Mouse (Mus musculus) heart, embryonic 14.5 days (tissue): ENCODE results near the gene Mov10l1. TPM values are rescaled to one million over a fixed set of nuclear protein-coding genes. Genes with fewer than 3 reads are reported as not detected.

Experiments used
- ATAC-seq: fragments of 200-750 bp; cut with Nextera tagmentation; 2 replicates; pipeline ENCODE4 v1.8.0; 2017; ENCODE audit warnings: low read depth, moderate TSS enrichment; ENCODE audit not compliant: insufficient number of reproducible peaks, insufficient read depth, low FRiP score
- H3K27ac ChIP-seq, 2 experiments: fragments of 200-500 bp in 1 of 2; fragments of 300-500 bp in 1 of 2; sonication (generic) in 1 of 2; replicated peaks in 1 of 2; 2 replicates each; pipeline ENCODE4 v1.5.1; 2012 to 2014; ENCODE audit warnings: low read depth in 2 of 2, low read length in 2 of 2, control low read depth in 1 of 2, mild to moderate bottlenecking in 1 of 2, mixed read lengths in 1 of 2; ENCODE audit not compliant: control insufficient read depth in 1 of 2, insufficient read depth in 1 of 2
- H3K27me3 ChIP-seq: fragments of 300-500 bp; sonication (generic); 2 replicates; pipeline ENCODE4 v1.6.1; 2014; ENCODE audit warnings: mild to moderate bottlenecking, low read length, control low read depth; ENCODE audit not compliant: control insufficient read depth, insufficient read depth
- H3K36me3 ChIP-seq: fragments of 300-500 bp; sonication (generic); 2 replicates; pipeline ENCODE4 v1.6.1; 2014; ENCODE audit warnings: mild to moderate bottlenecking, control low read depth, low read length, mixed read lengths; ENCODE audit not compliant: control insufficient read depth, insufficient read depth
- H3K4me1 ChIP-seq, 2 experiments: fragments of 200-500 bp in 1 of 2; fragments of 300-500 bp in 1 of 2; sonication (generic) in 1 of 2; 2 replicates each; pipeline ENCODE4 v1.6.1; 2012 to 2014; ENCODE audit warnings: low read length in 2 of 2, control low read depth in 1 of 2, mixed read lengths in 1 of 2; ENCODE audit not compliant: control insufficient read depth in 2 of 2, insufficient read depth in 2 of 2
- H3K4me2 ChIP-seq: fragments of 300-500 bp; sonication (generic); 2 replicates; pipeline ENCODE4 v1.6.1; 2014; ENCODE audit warnings: mild to moderate bottlenecking, low read length
- H3K4me3 ChIP-seq, 2 experiments: fragments of 200-500 bp in 1 of 2; fragments of 300-500 bp in 1 of 2; sonication (generic) in 1 of 2; 2 replicates each; pipeline ENCODE4 v1.5.1; 2012 to 2014; ENCODE audit warnings: low read length in 2 of 2, mild to moderate bottlenecking in 2 of 2, control low read depth in 1 of 2, low read depth in 1 of 2, moderate library complexity in 1 of 2; ENCODE audit not compliant: control insufficient read depth in 1 of 2, insufficient read depth in 1 of 2
- H3K9ac ChIP-seq: fragments of 300-500 bp; sonication (generic); 2 replicates; pipeline ENCODE4 v1.6.1; 2014; ENCODE audit warnings: mild to moderate bottlenecking, low read length
- H3K9me3 ChIP-seq: fragments of 300-500 bp; sonication (generic); 2 replicates; pipeline ENCODE4 v1.6.1; 2016; ENCODE audit warnings: low read length, control low read depth; ENCODE audit not compliant: control insufficient read depth
- WGBS: fragments of 180-500 bp; shearing (Covaris S2); extraction: QIAGEN DNeasy Blood & Tissue Kit; methylation state at CpG from one replicate; pipeline ENCODE4 v1.1.7; 2014; 5-methylcytosine and 5-hydroxymethylcytosine counted together
- polyA plus RNA-seq: library from polyadenylated mRNA; unstranded; fragments of >200 nt; fragmentation: Nextera tagmentation; extraction: Ambion mirVana; gene quantifications from 2 replicates; pipeline ENCODE4 v1.2.1, GENCODE M21; 2014

The Mov10l1 gene
- polyA plus RNA-seq: 86.2 and 92.8 TPM in 2 replicates

GRCm38 (mm10) chr15:88982534-88983079 is at the start of gene Mov10l1:
Mov10l1 (plus strand) TSS chr15:88982909.
- H3K4me1 ChIP-seq: no peaks in the 10 kb centered on the region
- H3K9ac ChIP-seq: no peak within 1 kb of the TSS
- whole genome bisulfite sequencing: 85% methylated on average over 31 of the region's 31 CpGs
- ATAC-seq: no peak
- no peaks in the 10 kb centered on the region for H3K9me3 ChIP-seq
- no peak within 1 kb of the TSS for H3K4me2 ChIP-seq
- H3K27me3 ChIP-seq: no peaks in the 10 kb centered on the region
- H3K27ac ChIP-seq: no peak within 1 kb of the TSS
- H3K36me3 ChIP-seq: no peaks in the 10 kb centered on the region
- H3K4me3 ChIP-seq: no peak within 1 kb of the TSS

- WGBS: 60% methylated on average over 7 of the region's 7 CpGs
- no peak for ATAC-seq
Measured at GRCm38 (mm10) chr15:88934141-88934540, 48.6 kb upstream of the Mov10l1 start.

GRCm38 (mm10) chr15:88936619-88937290 is 46.0 kb upstream of the Mov10l1 start:
- Histone ChIP-seq H3K4me1 (no peaks in the 10 kb centered on the region), H3K36me3 (no peaks in the 10 kb centered on the region), H3K27me3 (no peaks in the 10 kb centered on the region), H3K4me2 (no peak overlapping the region), H3K9me3 (no peaks in the 10 kb centered on the region), H3K27ac (no peak overlapping the region), H3K9ac (no peak overlapping the region), H3K4me3 (no peak overlapping the region)
- 54% methylated on average over 6 of the region's 6 CpGs for WGBS
- ATAC-seq: no peak

More at GRCm38 (mm10) chr15:88934141-88934540, 48.6 kb upstream of the Mov10l1 start:
- Histone ChIP-seq H3K27me3 (no peaks in the 10 kb centered on the region), H3K4me2 (no peak overlapping the region), H3K4me1 (no peaks in the 10 kb centered on the region), H3K36me3 (no peaks in the 10 kb centered on the region), H3K4me3 (no peak overlapping the region), H3K9me3 (no peaks in the 10 kb centered on the region), H3K9ac (no peak overlapping the region), H3K27ac (no peak overlapping the region)

- no peak for ATAC-seq
- Histone ChIP-seq H3K4me2 (no peak overlapping the region), H3K36me3 (no peaks in the 10 kb centered on the region), H3K9me3 (no peaks in the 10 kb centered on the region), H3K9ac (no peak overlapping the region), H3K4me1 (no peaks in the 10 kb centered on the region), H3K27ac (no peak overlapping the region), H3K4me3 (no peak overlapping the region), H3K27me3 (no peaks in the 10 kb centered on the region)
- 74% methylated on average over 2 of the region's 2 CpGs for WGBS
Measured at GRCm38 (mm10) chr15:88937291-88937650, 45.4 kb upstream of the Mov10l1 start.

- H3K4me3 ChIP-seq: no peak overlapping the region
- peak overlapping the region; percentile 62 to 67 for H3K27ac ChIP-seq
- H3K9me3 ChIP-seq: no peaks in the 10 kb centered on the region
- no peak for ATAC-seq
- no peaks in the 10 kb centered on the region for H3K27me3 ChIP-seq
- no peaks in the 10 kb centered on the region for H3K36me3 ChIP-seq
- H3K4me1 ChIP-seq: peaks cover 7% of the 10 kb centered on the region in 2 experiments; a peak in 2 of 4 replicates
- H3K4me2 ChIP-seq: no peak overlapping the region
- H3K9ac ChIP-seq: no peak overlapping the region
- WGBS: 21% methylated on average over 5 of the region's 5 CpGs
Measured at GRCm38 (mm10) chr15:88942783-88943182, 39.9 kb upstream of the Mov10l1 start.

GRCm38 (mm10) chr15:88943896-88944551 is 38.7 kb upstream of the Mov10l1 start:
- no peaks in the 10 kb centered on the region for H3K27me3 ChIP-seq
- no peak for ATAC-seq

GRCm38 (mm10) chr15:88946851-88947250 is 35.9 kb upstream of the Mov10l1 start:
- H3K36me3 ChIP-seq: no peaks in the 10 kb centered on the region
- no peak for ATAC-seq
- 59% methylated on average over 6 of the region's 6 CpGs for WGBS
- peaks cover 7% of the 10 kb centered on the region in 2 experiments; a peak in 2 of 4 replicates for H3K4me1 ChIP-seq
- no peak overlapping the region for H3K4me2 ChIP-seq
- H3K27me3 ChIP-seq: no peaks in the 10 kb centered on the region
- H3K9me3 ChIP-seq: no peaks in the 10 kb centered on the region
- H3K4me3 ChIP-seq: no peak overlapping the region
- H3K27ac ChIP-seq: no peak overlapping the region
- no peak overlapping the region for H3K9ac ChIP-seq

More at GRCm38 (mm10) chr15:88943896-88944551, 38.7 kb upstream of the Mov10l1 start:
- Histone ChIP-seq H3K9ac (no peak overlapping the region), H3K27ac (0 out of 4 replicates have a peak overlapping the region, but pooled peaks of 1 of the 2 experiments have one; percentile 62), H3K9me3 (no peaks in the 10 kb centered on the region), H3K36me3 (no peaks in the 10 kb centered on the region), H3K4me1 (peaks cover 7% of the 10 kb centered on the region in 2 experiments; a peak in 2 of 4 replicates), H3K4me2 (no peak overlapping the region), H3K4me3 (no peak overlapping the region)
- WGBS: 72% methylated on average over 5 of the region's 5 CpGs
